Mouse (Mus musculus) T-cell, adult 2 months (primary cell): Measurements from ENCODE around the gene Appl2.
"Not testable (repeated sequence)": the region's sequence is repeated elsewhere in the genome, so short reads cannot be mapped to it uniquely, and the experiment has no call there.

ENCODE experiments used
- DNase-seq: peaks from one replicate; pipeline ENCODE4 v3.0.0; 2022; ENCODE audit warnings: low spot score

Gene Appl2

GRCm38 (mm10) chr10:83648131-83649020, at the start of gene Appl2:
Gene Appl2 (minus strand): TSS chr10:83648738.
- peak; percentile 69 for DNase-seq

GRCm38 (mm10) chr10:83696226-83696625, 47.7 kb upstream of the Appl2 start:
- DNase-seq: no peak

- no peak for DNase-seq
Observed at GRCm38 (mm10) chr10:83692175-83692895, 43.8 kb upstream of the Appl2 start.

- DNase-seq: no peak
Observed at GRCm38 (mm10) chr10:83688215-83688614, 39.7 kb upstream of the Appl2 start.

- DNase-seq: no peak
Observed at GRCm38 (mm10) chr10:83681334-83681733, 32.8 kb upstream of the Appl2 start.

GRCm38 (mm10) chr10:83666556-83666955, 18.0 kb upstream of the Appl2 start:
- no peak for DNase-seq

GRCm38 (mm10) chr10:83661925-83662324, 13.4 kb upstream of the Appl2 start:
- no peak for DNase-seq

- no peak for DNase-seq
Observed at GRCm38 (mm10) chr10:83660605-83661004, 12.1 kb upstream of the Appl2 start.

GRCm38 (mm10) chr10:83654591-83654990, 6.1 kb upstream of the Appl2 start:
- no peak for DNase-seq

GRCm38 (mm10) chr10:83652205-83652866, 3.8 kb upstream of the Appl2 start:
- not testable (repeated sequence) for DNase-seq

- DNase-seq: no peak
Observed at GRCm38 (mm10) chr10:83649037-83649436, 499 bp upstream of the Appl2 start.

- DNase-seq: no peak
Observed at GRCm38 (mm10) chr10:83646351-83646885, 2.1 kb downstream of the Appl2 start.

- no peak for DNase-seq
Observed at GRCm38 (mm10) chr10:83645716-83645990, 2.9 kb downstream of the Appl2 start.

GRCm38 (mm10) chr10:83644865-83645715, 3.4 kb downstream of the Appl2 start:
- no peak for DNase-seq

GRCm38 (mm10) chr10:83644167-83644566, 4.4 kb downstream of the Appl2 start:
- peak; percentile 34 for DNase-seq

- no peak for DNase-seq
Observed at GRCm38 (mm10) chr10:83641641-83642040, 6.9 kb downstream of the Appl2 start.

- no peak for DNase-seq
Observed at GRCm38 (mm10) chr10:83639881-83640386, 8.6 kb downstream of the Appl2 start.

GRCm38 (mm10) chr10:83637295-83637694, 11.2 kb downstream of the Appl2 start:
- no peak for DNase-seq

GRCm38 (mm10) chr10:83636191-83636590, 12.3 kb downstream of the Appl2 start:
- no peak for DNase-seq

- DNase-seq: peak; percentile 23
Observed at GRCm38 (mm10) chr10:83634461-83634860, 14.1 kb downstream of the Appl2 start.

GRCm38 (mm10) chr10:83632806-83633374, 15.6 kb downstream of the Appl2 start:
- no peak for DNase-seq
